Mouse (Mus musculus) frontal cortex, postnatal 36 days (tissue): Measurements from ENCODE around the gene Bbs4.
"Not testable (repeated sequence)": the region's sequence is repeated elsewhere in the genome, so short reads cannot be mapped to it uniquely, and the experiment has no call there.

ENCODE experiments used
- DNase-seq, 2 experiments: peaks; one replicate each; pipeline ENCODE4 v3.0.0; 2022; ENCODE audit warnings: low spot score in 2 of 2

Bbs4 gene

DNA sequence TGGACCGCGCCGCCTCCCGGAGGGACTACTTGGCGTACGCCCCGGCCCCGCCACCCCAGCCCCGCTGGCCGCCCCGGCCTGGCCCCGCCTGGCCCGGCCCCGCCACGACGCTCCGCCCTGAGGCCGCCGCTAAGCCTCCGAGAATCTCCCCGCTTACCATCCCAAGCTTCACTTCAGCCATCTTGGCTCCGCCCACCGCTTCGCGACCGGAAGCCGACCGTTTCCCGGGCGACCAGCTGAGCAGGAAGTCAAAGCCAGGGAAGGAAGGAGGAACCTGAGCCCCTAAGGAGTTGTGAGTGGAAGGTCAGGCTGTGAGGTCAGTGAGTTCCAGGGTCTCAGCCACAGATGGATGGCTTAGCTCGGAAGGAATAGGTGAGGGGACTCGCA lies at the start of gene Bbs4:
Bbs4 (minus strand) TSS at position 256 of the 387 bp plus-strand sequence.
- DNase-seq = peak; percentile 88 to 90

DNA sequence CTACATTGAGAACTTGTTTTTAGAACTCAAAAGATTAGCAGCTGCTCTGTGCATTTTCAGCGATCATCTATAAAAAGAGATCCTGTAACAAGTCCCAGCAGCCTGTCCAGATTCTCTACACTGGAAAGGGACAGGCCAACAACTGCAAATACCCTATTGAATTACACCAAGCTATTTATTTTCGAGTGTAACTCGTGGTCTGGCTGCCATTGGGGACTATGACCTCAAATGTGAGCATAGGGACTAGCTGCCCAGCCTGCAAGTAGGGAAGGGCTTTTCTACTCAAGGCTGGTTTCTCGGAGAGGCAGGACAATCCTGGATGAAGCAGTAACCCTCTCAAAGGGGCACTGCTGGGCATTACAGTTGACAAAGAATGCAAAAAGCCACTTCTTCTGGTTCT lies 35.8 kb upstream of the Bbs4 start:
- no peak for DNase-seq

DNA sequence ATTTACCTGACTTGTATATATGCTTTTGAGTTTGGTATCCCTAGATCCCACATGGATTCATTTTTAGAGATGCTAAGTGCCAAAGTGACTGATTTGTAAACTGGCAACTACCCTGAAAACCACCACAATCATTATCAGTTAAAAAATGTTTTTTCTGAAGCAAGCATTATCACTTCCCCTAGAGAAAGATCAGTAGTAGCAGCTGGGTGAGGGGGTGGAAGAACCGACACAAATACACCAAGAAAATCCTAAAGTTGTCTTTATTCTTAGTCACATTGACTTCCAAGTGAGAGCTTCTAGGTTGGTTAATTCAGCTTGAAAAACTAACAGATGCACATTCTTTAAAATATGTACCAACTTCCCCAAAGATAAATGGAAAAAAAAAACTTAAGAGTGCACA lies 35.0 kb upstream of the Bbs4 start:
- peak in 1 of 2 experiments; percentile 55 for DNase-seq

DNA sequence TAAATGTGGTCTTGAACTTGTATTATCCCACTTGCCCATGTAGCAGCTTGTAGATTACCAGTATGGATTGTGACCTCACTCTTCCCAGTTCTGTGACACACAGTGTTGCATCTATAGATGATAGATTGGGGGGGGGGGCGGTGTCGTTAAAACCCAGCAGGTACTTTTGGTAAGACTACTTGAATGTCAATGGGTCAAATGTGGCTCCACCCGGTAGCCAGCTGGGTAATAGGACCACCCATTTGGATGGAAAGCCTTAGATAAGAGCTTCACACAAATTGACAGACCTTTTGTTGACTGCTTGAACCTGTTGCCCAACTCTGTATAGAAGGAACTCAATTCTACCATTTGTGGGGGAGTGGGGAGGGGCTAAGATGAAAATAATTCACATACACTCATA lies 34.2 kb upstream of the Bbs4 start:
- DNase-seq = no peak

DNA sequence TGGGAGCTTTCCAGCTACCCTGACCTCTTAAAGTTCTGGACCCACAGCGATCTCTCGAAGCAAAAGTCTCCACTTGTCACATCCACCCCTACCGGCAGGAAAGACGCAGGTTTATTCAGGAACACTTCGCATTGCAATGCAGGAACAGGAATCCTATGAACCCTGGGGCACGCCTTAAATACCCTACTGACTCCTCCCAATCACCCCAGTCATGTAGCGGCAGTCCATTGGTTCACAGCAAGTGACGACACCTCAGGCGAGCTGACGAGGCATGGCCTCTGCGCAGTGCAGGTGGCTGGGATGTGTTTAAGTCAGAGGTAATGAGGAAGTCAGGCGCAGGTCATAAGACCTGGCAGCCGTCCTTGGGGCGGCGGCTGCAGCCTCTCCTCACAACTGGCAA lies 22.3 kb upstream of the Bbs4 start:
- no peak for DNase-seq

DNA sequence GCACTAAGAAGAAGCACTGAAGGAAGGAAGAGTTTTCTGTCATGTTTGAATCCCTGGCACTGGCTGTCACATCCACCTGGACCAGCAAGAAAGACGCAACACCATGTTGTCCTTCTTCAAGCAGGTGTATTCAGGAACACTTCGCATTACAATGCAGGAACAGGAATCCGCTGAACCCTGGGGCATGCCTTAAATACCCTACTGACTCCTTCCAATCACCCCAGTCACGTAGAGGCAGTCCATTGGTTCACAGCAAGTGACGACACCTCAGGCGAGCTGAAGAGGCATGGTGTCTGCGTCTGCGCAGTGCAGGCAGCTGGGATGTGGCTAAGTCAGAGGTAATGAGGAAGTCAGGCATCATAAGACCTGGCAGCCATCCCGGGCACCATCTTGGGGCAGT lies 16.3 kb upstream of the Bbs4 start:
- no peak for DNase-seq

DNA sequence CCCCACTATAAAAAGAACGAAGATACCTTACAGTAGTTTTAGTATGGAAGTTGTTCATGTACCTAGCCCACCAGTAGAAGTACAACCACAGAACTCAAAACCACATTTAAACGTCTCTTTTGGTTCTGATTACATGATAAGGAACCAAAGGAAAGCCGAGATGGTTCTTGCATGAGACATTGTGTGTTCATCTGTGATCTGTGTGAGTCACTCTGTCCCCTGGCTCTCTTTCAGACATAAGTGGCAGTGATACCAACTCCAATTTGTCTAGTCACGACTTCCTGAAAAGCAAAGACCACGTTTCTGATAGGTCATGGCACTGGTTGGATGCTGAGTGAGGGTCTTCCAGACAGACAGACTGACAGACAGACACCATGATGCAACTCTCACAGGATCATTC lies 15.9 kb upstream of the Bbs4 start:
- DNase-seq = no peak

DNA sequence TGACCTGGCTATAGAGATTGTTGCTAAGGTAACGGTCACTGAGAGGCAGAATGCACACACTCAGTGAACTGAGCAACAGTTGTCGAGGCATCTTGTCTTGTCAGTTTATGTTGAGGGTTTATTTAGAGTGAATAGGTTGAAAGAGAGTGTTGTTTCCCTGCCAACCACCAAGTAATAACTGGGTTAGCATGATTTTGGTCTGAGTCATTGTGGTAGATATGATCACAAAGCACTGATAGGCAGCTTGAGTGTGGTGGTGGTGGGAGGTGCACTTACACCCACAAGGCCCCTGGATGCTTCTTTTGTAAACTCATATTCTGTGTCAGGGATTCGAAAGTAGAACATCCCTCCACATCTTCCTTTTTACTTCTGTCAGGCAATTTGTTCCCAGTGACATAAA lies 7.2 kb upstream of the Bbs4 start:
- not testable (repeated sequence) for DNase-seq

DNA sequence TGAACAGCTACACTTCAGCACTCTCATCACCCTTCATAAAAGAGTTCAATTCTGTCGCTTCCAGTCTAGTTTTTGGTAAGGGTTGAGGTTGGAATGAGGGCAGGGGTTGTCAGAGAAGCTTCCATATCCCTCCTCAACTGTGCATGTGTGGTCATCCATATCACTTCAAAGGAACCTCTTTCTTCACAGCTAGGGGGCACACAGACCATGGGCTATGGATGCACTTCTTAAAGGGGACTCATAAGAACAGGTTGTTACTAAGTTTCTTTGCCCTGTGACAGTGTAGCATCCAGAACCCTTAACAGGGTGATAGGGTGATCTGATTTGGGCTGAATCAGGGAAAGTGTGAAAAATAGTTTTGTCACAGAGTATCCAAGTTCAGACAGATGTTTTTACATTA lies 4.7 kb upstream of the Bbs4 start:
- DNase-seq = not testable (repeated sequence)

DNA sequence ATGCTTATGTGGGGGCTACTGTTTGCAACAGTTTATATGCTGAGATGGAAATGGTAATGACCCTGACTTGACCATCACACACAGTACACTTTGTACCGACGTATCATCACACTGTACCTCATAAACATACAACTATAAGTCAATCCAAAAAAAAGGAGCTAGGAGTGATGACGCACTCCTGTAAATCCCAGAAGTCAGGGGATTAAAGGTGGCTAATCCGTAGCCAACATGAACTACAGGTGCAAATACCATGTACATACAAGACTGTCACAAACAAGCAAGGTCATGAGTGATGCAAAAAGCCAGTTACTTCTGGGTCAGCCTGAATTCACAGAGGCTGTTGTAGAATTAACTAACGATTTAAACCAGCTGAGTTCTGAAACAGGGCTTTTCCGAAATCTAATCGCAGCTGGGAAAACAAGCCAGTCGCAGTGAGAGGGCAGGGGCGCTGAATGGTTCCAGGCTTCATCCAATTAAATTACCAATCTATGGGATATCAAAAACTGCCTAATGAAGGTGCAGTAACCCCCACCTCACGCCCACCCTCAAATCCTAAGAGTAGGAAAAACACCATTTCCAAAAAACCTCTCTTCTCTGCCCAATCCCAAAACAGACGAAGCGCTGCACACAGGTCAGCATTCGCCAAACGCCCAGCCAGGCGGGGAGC lies 589 bp downstream of the Bbs4 start:
- DNase-seq = peak; percentile 6 to 17

DNA sequence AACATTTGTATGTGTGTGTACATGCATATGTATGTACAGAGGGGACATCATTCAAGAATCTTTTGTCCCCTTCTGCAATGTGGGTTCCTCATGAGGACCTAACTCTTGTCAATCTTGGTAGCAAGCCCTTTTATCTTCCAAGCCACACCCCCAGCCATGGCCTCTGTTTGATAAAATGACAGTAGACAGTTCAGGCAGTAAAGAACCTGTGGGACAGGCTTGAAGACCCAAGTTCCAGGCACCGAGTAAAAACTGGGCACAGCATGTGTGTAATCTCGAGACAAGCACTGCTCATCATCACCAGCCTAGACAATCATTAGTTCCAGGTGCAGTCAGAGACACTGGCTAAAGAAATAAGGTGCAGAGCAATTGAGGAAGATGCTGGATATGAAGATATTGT lies 7.1 kb downstream of the Bbs4 start:
- DNase-seq = no peak

DNA sequence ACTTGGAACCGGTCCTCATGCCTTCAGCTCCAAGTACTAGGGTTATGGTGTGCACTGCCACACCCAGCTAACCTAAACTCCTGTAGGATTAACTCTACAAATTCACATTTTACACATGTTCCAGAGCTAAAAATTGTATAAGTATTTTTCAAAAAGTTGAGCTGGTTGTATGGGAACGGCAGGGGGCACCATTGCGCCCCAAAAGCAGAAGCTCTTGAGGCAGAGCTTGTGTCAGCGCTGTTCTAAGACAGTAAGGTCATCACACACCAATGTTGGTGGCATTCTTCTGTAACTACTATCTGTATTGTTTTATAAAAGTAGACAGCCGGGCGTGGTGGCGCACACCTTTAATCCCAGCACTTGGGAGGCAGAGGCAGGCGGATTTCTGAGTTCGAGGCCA lies 13.3 kb downstream of the Bbs4 start:
- DNase-seq = no peak

DNA sequence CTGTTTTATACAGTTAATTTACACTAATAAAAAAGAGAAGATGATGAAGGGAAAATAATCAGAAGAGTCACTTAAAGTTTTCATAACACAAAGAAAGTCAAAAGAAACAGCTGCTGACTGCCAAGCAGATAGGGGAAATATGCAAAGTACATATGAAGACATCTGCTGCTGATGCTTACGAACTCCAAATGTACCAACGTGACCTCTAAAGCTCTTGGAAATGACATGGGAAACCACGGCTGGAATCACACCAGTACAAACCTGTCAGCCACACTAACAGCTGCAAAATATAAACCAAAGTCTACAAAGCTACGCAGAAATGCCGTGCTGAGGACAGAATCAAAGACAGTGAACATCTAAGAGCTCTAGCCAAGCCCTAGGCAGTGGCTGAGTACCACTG lies 14.2 kb downstream of the Bbs4 start:
- no peak for DNase-seq

DNA sequence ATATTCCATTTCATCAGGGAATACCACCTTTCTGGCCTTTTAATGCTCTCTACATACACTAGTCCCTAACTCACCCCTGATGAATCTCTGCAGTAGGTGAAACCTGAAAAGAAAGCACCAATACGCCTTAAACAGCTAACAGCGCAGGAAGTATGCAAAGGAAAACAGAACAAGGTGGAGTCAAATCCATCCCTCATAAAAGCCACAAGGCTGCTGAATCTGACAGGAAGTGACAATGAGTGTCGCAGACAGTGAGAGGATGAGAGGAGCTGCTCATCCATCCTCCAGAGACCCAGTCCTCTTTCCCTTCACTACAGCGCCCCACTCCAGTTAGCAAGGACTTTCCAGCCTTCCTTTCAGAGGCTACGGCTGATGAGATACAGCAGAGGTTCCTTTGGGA lies 14.9 kb downstream of the Bbs4 start:
- no peak for DNase-seq

DNA sequence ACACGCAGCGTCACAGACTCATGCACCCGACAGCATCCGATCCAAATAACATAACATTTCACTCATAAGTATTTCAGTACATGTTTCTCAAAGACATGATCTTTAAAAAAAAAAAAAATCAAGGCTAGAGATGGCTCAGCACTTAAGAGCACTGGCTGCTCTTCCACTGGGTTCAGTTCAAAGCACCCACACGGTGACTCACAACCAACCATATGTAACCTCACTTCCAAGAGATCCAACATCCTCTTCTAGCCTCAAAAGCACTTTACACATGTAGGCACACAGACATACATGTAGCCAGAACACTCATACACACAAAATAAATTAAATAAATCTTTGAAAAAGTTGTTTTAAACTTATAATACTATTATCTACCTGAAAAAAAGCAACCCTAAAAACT lies 15.4 kb downstream of the Bbs4 start:
- DNase-seq = no peak

DNA sequence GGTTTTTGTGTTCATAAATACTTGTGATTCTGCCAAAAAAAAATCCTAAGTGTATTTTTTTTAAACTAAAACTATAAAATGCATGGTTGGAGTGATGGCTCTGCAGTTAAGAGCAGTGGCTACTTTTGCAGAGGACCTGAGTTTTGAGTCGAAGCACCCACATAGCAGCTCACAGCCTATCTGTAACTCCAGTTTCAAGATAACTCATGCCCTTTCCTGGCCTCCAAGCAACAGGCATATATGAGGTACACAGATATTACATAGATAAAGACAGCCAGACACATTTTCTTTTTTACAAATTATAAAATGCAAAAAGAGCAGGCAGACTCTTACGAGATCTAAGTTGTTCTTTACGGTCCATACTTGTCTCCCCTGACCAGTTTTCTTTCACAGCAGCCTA lies 16.8 kb downstream of the Bbs4 start:
- no peak for DNase-seq

DNA sequence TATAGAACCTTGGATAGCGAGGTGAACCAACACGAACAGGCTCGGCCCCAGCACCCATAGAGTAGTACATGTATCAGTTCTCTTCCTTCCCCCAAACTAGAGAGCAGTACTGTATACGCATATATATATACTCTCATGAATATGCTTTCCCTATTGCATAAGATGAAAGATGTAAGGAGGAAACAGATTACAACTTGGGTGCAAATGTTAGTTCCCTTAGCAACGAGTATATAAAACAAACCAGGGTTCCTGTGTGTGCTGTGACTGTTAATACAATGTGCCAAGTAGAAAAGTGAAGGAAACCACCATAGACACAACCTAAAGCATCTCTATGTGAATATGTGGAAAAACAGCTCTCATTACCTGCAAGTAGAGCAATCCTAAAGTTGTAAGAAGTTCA lies 23.3 kb downstream of the Bbs4 start:
- DNase-seq = no peak

DNA sequence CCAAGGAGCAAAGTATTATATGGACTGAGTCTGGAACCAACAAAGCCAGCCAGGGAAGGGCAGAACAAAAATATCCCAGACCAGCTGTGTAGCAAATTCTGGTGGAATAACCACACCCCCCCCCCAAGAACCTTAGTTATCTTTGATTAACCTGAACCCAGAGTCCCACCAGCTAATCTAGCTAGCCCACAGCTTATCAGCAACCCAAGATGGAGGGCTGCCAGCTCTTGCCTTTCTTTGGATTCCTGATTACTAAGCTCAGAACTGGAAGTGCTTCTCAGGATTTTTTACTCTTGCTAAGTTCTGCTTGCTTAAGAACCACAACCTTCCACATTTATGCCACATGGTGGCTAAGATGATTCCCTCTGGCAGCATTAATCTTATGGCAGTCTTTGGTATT lies 29.0 kb downstream of the Bbs4 start:
- no peak for DNase-seq

DNA sequence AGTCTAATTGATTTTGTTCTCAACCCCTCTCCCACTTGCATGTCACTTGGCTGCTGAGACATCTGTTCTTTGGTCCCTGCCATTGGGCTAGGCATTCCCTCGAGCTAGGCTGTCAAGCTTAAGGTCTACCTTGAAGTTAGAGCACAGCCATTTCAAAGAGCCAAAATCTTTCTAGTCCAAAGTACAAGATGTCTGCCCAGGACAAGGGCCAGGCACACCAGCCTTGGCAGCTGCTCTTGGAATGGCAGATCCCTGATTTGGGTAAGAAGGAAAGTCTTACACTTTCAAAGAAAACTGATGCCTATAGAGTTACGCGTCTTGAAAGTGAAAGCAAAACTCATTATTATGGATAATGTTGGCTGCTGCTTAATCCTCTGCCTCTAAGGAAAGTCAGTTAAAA lies 37.1 kb downstream of the Bbs4 start:
- DNase-seq = no peak

DNA sequence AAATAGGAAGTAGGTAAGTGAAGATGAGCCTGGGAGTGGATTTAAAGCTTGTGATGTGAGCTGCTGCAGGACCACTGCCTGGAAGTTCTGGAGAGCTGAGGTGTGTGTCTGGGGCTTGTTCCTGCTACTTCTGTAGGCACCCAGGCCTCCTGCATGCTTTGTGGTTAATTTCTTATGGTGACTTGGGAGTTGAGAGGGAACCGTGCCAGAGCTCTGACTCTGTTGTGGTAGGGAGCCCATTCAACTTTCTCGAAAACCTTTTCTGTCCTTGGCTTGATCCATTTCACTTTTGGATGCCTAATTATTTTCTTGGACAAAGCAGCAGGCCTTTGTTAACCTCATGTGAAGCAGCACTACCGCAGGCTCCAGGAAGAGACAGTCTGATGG lies 42.0 kb downstream of the Bbs4 start:
- no peak for DNase-seq

DNA sequence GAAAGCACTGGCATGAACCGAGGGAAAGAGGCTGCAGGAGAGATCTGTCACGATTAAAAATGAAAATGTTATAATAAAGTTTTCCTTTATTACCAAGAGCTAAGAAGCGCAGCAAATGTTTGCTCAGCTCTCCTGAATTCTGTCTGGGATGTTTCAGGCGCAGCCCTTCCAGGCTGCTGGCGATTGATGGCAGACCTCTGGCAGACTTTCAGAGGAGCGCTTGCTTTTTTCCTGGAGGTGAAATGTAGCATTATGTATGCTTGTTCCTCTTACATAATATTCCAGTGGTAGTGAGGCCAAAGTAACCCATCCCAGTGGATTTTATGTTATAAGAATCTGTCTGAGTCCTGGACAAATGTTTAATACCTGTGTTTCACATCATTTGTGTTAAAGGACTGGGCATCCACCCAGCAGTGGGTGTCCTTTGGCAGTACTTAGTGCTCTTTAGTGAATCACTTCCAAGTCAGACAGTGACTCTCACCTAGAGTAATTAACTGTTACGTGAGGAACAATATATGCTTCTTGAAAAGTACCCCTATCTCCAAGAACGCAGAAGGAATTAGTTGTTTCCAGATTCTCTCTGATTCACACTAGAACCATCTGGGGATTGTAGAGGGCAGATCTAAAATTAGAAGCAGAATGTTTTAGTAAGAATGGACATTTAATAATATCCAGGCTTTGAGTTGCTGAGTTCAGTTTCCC lies 42.6 kb downstream of the Bbs4 start:
- DNase-seq = no peak

DNA sequence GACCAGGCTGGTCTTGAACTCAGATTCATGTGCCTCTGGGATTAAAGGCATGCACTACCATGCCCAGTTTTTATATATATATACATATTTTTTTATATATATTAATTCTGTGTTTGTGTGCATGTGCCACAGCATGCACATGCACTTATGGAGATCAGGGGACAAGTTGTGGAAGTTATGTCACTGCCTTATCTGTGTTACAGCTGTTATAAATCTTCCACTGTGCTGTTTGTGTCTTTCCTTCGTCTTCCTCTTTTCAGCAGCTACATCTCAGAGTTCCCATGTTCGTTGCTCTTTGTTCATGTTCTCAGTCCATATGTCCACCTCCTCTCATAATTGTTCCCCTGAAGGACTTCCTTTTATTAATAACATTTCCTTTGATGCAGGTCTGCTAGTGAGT lies 45.4 kb downstream of the Bbs4 start:
- DNase-seq = no peak

DNA sequence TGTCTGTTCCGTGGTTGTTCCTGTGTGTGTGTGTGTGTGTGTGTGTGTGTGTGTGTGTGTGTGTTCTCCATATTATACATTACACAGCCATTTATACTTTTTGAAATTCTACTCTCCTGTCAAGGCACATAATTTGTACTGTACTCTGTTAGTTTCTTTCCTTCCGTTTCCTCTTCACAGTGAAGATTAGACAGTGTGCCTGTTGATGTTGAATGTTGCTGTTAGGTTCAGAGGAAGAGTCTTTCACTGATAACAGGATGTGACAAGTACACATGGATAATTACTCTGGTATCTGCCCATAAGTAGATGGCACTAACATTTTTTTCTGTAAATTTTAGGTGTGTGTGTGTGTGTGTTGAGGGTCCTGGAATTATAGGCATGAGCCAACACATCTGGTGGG lies 56.9 kb downstream of the Bbs4 start:
- DNase-seq = no peak

DNA sequence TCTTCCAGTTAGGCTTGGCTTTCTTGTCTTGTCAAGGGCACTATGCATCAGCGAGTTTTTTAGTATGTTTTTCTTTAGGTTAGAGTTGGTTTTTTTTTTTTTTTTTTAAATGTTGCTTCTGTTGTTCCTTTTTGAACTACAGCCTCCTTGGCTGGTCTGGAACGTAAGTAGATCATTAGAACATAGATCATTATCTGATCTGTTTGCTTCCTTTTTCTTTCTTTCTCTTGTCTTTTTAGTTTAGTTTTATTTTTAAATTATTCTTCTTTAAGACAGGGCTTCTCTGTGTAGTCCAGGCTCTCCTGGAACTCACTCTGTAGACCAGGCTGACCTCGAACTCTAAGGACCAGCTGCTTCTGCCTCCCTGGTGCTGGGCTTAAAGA lies 60.8 kb downstream of the Bbs4 start:
- DNase-seq = no peak
